Mouse (Mus musculus) thymus, adult 2 months (tissue): ENCODE measurements around the gene Scarb2. TPM values are rescaled to one million over a fixed set of nuclear protein-coding genes. Genes with fewer than 3 reads are reported as not detected.
A peak's percentile ranks its signal among the peaks of the same experiment; 100 is the strongest.

Source experiments
- DNase-seq: peaks from one replicate; pipeline ENCODE4 v3.0.0; 2021
- H3K27ac ChIP-seq: fragments of 200-500 bp; 2 replicates; pipeline ENCODE4 v1.5.1; 2012; ENCODE audit warnings: low read length, control low read depth; ENCODE audit not compliant: control insufficient read depth, insufficient read depth
- H3K27me3 ChIP-seq: fragments of 200-500 bp; 2 replicates; pipeline ENCODE4 v1.6.1; 2012; ENCODE audit warnings: mild to moderate bottlenecking, low read length, moderate library complexity, mixed read lengths; ENCODE audit not compliant: control insufficient read depth, insufficient read depth
- H3K36me3 ChIP-seq: fragments of 200-500 bp; 2 replicates; pipeline ENCODE4 v1.6.1; 2012; ENCODE audit warnings: mild to moderate bottlenecking, low read length, moderate library complexity; ENCODE audit not compliant: control insufficient read depth, insufficient read depth
- H3K4me1 ChIP-seq: fragments of 200-500 bp; replicated peaks from 2 replicates; pipeline ENCODE4 v1.6.1; 2012; ENCODE audit warnings: low read length; ENCODE audit not compliant: control insufficient read depth, insufficient read depth
- H3K4me3 ChIP-seq: fragments of 200-500 bp; 2 replicates; pipeline ENCODE4 v1.5.1; 2012; ENCODE audit warnings: mild to moderate bottlenecking, low read length, control low read depth, moderate library complexity; ENCODE audit not compliant: control insufficient read depth, insufficient read depth
- CTCF ChIP-seq: fragments of 200-500 bp; IDR thresholded peaks from 2 replicates; pipeline ENCODE4 v1.5.1; 2012; ENCODE audit warnings: mild to moderate bottlenecking, control low read depth, low read length, moderate library complexity, borderline replicate concordance; ENCODE audit not compliant: control insufficient read depth, poor library complexity, insufficient read depth; ENCODE audit errors: extremely low read depth
- POLR2A ChIP-seq: fragments of 200-500 bp; IDR thresholded peaks from 2 replicates; pipeline ENCODE4 v1.6.1; 2012; ENCODE audit warnings: mild to moderate bottlenecking, low read length, control low read depth, moderate library complexity; ENCODE audit not compliant: control insufficient read depth, poor library complexity, insufficient read depth; ENCODE audit errors: extremely low read depth
- WGBS: fragments of 180-500 bp; shearing (Covaris S2); methylation state at CpG from one replicate; pipeline ENCODE4 v1.1.7; 2018; 5-methylcytosine and 5-hydroxymethylcytosine counted together
- polyA plus RNA-seq: library from polyadenylated mRNA; depleted of rRNA; stranded (reverse); fragments of >200 nt; gene quantifications from 2 replicates; pipeline ENCODE4 v1.2.3, GENCODE M21; 2012

Gene Scarb2
- polyA plus RNA-seq, 1 experiment: 40.2 TPM

DNA sequence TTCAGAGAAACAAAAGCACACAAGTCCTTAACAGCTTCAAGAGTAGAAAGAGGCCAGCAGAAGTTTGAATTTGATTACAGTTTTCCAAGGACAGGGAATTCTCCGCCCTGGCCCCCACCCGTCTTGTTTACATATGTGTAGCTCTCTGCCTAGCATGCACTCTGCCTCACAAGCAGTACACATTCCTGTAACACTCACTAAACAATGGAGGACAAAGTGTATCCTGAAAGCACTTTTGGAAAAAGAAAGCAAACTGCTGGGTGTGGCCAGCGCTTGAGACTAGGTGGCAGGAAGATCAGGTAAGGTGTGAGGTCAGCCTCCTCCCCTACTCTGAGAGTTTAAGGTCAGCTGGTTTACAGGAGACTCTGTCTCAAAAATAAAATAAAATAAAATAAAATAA, 8.4 kb downstream of the Scarb2 start:
- 94% methylated on average over 3 of the region's 3 CpGs for WGBS
- Histone ChIP-seq H3K4me3 (no peak overlapping the region), H3K27ac (no peak overlapping the region), H3K36me3 (no peaks in the 10 kb centered on the region), H3K4me1 (peaks cover 36% of the 10 kb centered on the region), H3K27me3 (no peaks in the 10 kb centered on the region)
- DNase-seq: no peak
- no peak for TF ChIP-seq POLR2A
- no peak for TF ChIP-seq CTCF

DNA sequence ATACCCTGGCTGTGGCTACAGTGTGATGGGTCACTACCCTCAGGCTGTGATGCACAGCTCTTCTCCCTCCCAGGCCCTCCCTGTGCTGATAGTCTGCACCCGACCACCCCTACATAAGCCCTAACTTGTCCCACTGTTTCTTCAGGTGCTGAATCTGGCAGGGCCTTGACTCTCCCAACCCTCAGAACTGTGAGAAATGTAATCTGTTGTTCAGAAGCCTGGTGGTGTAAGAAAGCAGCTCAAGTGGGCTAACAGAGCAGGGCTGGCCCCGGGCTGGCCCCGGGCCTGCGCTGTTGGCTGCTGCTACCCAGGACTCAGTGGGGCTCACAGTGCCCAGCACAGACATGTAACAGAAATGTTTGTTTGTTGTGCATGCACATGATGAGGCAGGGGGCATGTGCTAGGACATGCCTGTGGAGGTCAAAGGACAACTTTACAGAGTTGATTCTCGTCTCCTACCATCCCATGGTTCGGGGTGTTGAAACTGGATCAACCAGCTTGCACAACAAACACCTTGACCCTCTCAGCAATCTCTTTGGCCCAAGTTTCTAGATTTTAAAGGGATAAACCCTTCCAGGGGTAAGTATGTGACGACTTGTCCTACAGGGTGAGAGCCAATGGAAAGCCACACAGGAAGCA, 10.7 kb downstream of the Scarb2 start:
- no peak for TF ChIP-seq POLR2A
- TF ChIP-seq CTCF: no peak
- WGBS: 93% methylated on average over 7 of the region's 7 CpGs
- Histone ChIP-seq H3K4me1 (peaks cover 33% of the 10 kb centered on the region), H3K27me3 (no peaks in the 10 kb centered on the region), H3K36me3 (no peaks in the 10 kb centered on the region), H3K27ac (peak overlapping the region; percentile 40), H3K4me3 (no peak overlapping the region)
- peak; percentile 3 for DNase-seq

DNA sequence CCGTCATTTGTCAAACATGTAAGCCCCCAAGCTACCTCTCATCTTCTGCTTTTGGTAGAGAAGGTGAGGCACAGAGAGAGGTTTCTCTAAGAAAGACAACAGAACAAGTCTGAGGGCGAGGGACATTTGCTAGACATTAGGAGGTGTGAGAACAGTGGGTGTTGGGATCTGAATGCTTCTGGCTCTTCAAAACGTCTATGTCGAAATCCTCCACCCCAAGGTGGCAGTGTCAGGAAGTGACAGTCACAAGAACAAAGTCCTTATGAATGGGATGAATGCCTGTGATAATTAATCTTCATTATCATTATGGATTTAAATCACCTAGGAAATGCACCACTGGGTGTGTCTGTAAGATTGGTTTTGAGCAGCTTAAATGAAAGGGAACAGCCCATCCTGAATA, 11.3 kb downstream of the Scarb2 start:
- Histone ChIP-seq H3K4me3 (no peak overlapping the region), H3K36me3 (no peaks in the 10 kb centered on the region), H3K27ac (no peak overlapping the region), H3K4me1 (peaks cover 35% of the 10 kb centered on the region), H3K27me3 (no peaks in the 10 kb centered on the region)
- 38% methylated on average over 4 of the region's 4 CpGs for WGBS
- TF ChIP-seq CTCF: no peak
- peak; percentile 53 for DNase-seq

DNA sequence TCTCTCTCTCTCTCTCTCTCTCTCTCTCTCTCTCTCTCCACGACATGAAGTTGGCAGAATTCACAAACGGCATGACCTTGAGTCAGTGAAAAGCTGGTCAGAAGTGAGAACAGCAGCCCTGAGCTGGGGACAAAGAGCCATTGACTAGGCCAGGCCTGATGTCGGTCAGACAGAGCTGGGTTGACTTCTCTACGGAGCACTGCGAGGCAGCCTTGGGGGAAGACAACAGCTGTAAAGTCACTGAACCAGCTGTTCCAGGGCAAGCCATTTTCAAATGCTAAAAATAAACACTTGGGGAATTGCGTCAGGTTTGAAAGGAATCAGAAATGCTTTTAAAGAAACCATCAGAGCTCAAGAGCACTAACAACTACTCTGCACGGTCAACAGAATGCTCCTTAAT, 13.2 kb downstream of the Scarb2 start:
- no peak for DNase-seq
- Histone ChIP-seq H3K4me1 (peaks cover 36% of the 10 kb centered on the region), H3K4me3 (no peak overlapping the region), H3K36me3 (no peaks in the 10 kb centered on the region), H3K27ac (peak overlapping the region; percentile 36; the same call in 1 of the 2 replicates), H3K27me3 (no peaks in the 10 kb centered on the region)
- 81% methylated on average over 7 of the region's 7 CpGs for WGBS
- TF ChIP-seq POLR2A: no peak
- no peak for TF ChIP-seq CTCF

DNA sequence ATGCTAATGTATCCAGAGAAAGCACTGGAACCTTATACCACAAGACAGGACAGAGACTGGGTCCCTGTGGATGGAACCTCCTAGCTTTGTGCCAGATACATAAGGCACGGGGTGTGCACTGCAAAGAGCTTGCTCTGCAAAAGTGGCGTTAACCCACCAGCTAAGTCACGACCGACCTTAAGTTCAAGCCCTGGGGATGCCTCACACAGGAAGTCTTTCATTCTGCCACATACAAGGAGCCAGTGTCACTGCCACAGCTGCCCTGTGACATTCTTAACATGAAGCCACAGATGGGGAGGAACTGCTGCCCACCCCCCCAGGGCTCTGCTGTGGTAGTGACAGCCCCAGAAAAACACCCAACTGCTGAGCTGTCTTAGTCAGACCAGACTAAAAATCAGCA, 15.9 kb downstream of the Scarb2 start:
- Histone ChIP-seq H3K36me3 (0 out of 2 replicates have a peak, but pooled peaks cover 3% of the 10 kb centered on the region), H3K27me3 (no peaks in the 10 kb centered on the region), H3K27ac (peak overlapping the region; percentile 100), H3K4me1 (peaks cover 37% of the 10 kb centered on the region), H3K4me3 (peak overlapping the region; percentile 26)
- peak; percentile 82 for DNase-seq
- 7% methylated on average over 4 of the region's 4 CpGs for WGBS
- TF ChIP-seq POLR2A (peak; percentile 59; the same call in 1 of the 2 replicates), CTCF (no peak)

DNA sequence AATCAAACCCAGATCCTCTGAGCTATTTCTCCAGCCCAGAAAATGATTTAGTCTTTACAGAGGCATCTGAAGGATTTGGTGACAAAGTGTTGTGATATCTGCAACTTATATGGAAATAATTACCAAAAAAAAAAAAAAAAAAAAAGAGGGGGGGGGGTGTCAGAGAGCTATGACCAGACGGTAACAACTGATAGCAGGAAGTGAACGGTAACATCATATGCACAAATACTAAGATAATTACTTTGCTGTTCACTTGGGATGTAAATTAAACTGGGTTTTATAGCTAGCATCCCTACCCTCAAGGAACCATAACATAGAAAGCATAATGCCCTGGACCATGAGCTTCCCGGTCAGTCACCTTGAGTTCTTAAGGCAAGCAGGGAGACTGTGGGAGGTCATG, 16.3 kb downstream of the Scarb2 start:
- Histone ChIP-seq H3K27ac (peak overlapping the region; percentile 100), H3K36me3 (0 out of 2 replicates have a peak, but pooled peaks cover 3% of the 10 kb centered on the region), H3K4me1 (peaks cover 38% of the 10 kb centered on the region), H3K27me3 (no peaks in the 10 kb centered on the region), H3K4me3 (peak overlapping the region; percentile 26)
- WGBS: 33% methylated on average over 3 of the region's 3 CpGs
- TF ChIP-seq POLR2A (no peak), CTCF (no peak)
- DNase-seq: no peak

DNA sequence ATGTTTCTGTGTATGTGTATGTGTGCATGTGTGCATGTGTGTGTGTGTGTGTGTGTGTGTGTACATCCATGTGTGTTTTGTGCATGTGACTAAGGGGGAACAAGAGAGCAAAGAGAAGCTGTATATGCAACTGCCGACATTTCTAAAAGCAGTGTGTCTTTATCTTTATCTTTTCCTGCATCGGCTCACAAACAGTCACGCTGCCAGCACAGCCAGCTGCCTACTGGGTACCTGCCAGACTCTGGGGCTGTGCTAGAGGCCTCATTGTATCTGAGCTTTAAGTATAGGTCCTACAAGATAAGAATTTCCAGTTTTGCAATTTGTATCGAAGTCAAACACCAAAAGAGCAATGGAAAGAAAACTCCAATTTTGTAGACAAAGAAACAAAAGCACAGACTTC, 17.1 kb downstream of the Scarb2 start:
- TF ChIP-seq POLR2A (0 out of 2 replicates have a peak, but pooled peaks have one; percentile 18), CTCF (no peak)
- Histone ChIP-seq H3K27me3 (no peaks in the 10 kb centered on the region), H3K4me3 (no peak overlapping the region), H3K27ac (peak overlapping the region; percentile 99), H3K36me3 (0 out of 2 replicates have a peak, but pooled peaks cover 3% of the 10 kb centered on the region), H3K4me1 (peaks cover 40% of the 10 kb centered on the region)
- WGBS: 4% methylated on average over 4 of the region's 4 CpGs
- DNase-seq: peak; percentile 70
